Mouse (Mus musculus) thymus, postnatal 10 days (tissue): ENCODE data around the gene Gm4491.
A peak's percentile ranks its signal among the peaks of the same experiment; 100 is the strongest.

Experiments
- DNase-seq, 2 experiments: peaks; one replicate each; pipeline ENCODE4 v3.0.0; 2021; ENCODE audit warnings: low spot score in 2 of 2

Gene Gm4491

GRCm38 (mm10) chr14:57115823-57116544 lies at the start of gene Gm4491:
Gm4491 (minus strand) TSS chr14:57115883.
- DNase-seq, result no peak

DNA sequence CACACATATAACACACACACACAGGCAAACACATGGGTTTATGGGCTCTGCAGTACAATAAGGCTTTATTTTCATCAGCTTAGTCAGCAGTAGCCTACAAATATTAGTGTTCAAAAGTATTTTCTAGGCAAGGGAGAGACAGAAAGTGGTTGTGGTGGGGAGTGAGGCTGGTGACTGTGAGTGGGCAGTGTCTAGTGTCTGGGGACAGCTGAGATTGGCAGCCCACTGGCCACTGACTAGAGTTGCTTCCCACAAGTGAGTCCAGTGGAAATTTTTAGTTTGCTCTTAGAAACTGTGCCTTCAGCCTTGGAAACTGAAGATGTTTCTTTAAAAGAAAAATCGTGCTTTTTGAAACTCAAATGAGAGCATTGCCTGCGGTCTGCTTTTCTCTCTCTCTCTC lies 46.1 kb upstream of the Gm4491 start:
- no peak for DNase-seq

DNA sequence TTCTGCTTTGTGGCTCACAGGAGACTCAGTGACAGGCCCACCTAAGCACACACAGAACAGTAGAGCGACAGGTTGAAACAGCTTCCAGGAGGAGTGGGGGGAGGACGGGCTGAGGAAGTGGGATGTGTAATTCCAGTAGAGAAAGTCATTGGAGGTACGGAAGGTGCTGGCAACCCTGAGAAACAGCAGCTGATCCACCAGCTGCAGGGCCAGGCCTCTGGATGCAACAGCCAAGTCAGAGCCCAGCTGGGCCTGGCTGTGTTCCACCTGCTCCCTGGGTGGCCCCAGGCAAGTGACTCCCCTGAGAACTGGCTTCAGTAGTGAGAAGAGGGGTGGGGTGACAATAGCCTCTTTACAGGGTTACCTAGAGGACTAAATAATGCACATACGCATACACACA lies 45.5 kb upstream of the Gm4491 start:
- DNase-seq, result no peak

DNA sequence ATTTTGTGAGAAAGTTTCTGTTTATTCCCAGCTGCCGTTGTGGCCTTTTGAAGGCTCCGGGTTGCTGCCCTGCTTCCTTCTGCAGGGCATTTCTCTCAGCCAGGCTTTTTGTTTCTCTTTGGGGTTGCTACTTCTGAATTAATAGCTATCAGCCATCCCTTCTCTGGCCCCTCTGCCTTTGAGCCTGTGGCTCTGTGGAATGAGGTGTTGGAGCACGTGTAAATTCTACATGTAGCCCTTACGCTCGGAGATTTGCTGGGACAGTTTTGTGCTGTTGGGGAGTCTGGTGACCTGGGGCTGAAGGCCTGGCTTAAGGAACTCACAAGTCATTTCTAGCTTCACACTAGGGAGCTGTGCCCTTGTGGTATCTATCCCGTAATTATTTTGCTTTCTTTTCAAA lies 39.2 kb upstream of the Gm4491 start:
- no peak for DNase-seq

GRCm38 (mm10) chr14:57145741-57146140 lies 30.1 kb upstream of the Gm4491 start:
- no peak for DNase-seq

DNA sequence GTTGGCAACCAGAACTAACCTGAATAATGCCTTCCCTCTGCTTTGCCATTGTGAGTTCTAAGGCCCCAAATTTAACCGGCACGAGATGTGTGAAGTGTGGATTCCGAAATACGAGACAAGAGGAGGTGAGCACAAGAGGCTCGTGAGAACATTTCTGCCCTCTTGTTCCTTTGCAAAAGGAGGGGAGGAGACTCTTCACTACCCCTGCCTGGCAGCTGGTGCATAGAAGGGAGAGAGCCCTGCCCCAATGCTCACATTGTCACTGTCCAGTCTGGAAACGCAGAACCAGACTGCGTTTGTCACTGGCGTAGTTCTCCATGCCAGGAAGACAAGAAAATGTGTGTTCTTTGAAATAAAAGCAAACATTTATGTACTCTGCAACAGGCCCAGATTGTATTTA lies 19.6 kb upstream of the Gm4491 start:
- DNase-seq, result no peak

DNA sequence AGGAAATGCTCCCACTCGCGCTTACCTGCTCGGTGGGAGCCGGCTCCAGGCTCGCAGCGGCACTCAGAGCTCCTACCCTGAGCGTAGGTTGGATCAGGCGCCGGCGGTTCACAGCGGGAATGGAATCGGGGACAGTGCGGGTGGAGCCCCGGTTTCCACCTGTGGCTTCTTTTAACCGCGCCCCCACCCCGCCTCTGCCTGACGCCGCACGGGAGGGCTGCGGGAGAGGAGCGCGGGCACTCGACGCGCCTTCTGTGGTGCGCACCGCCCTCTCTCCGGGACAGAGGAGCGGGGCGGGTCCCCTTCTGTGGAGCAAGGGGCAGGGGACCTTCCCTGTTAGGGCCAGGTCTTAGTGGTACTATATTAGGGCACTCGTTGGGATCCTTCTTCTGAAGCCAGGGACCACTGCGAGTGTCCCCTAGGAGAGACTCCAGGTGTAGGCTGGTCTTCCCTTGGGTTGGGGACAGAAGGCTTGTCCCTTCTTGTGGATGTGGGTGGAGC lies 17.5 kb upstream of the Gm4491 start, which contains the start of gene Gjb6:
Gjb6 (minus strand) TSS at position 451 of the 501 bp plus-strand sequence.
- DNase-seq, result no peak

- DNase-seq, result no peak
These were observed 11.7 kb upstream of the Gm4491 start for GRCm38 (mm10) chr14:57127383-57127782.

GRCm38 (mm10) chr14:57122295-57122694 lies 6.6 kb upstream of the Gm4491 start:
- DNase-seq, result no peak

DNA sequence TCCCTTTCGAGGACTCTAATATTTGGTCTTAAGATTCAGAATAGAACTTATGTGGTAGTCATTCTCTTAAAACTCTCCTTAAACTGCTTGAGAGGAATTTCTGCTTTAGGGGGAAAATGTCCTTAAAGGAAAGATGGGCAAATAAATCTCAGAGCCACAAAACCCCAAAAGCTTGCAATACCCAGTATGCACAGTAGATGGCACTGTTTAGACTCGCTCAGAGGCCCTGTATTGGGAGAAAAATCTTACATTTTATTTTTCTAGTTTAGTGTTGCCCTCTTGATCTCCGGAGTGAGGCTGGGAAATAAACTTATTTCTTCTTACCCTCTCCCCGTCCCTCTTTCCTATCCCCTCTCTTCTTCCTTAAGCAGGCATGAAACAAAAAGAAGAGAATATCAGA lies 6.5 kb downstream of the Gm4491 start:
- DNase-seq, result peak in 1 of 2 experiments; percentile 51

DNA sequence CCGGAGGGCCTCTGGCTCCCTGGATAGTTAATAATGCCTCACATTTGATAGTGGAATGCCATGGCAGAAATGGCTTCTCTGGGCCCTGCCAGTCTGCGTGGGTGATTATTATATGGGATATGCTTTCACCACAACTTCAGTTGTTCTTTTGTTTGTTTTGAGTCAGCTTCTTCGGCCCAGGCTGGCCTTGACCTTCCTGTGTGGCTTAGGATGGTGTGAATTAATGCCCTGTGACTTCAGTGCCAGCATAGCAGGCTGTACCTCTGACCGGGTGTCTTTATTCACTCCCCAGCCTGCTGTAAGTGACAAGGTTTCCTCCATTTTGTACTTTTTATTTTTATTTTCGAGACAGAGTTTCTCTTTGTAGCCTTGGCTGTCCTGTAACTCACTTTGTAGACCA lies 7.8 kb downstream of the Gm4491 start:
- DNase-seq, result no peak

- no peak for DNase-seq
These were observed 8.6 kb downstream of the Gm4491 start for GRCm38 (mm10) chr14:57107091-57107490.

- no peak for DNase-seq
These were observed 10.0 kb downstream of the Gm4491 start for GRCm38 (mm10) chr14:57105721-57106120.

GRCm38 (mm10) chr14:57105111-57105510 lies 10.6 kb downstream of the Gm4491 start:
- no peak for DNase-seq

GRCm38 (mm10) chr14:57104106-57105023 lies 11.3 kb downstream of the Gm4491 start, which contains the start of gene Gjb2:
Gjb2 (minus strand) TSS chr14:57104702.
- peak in 1 of 2 experiments; percentile 14 for DNase-seq

DNA sequence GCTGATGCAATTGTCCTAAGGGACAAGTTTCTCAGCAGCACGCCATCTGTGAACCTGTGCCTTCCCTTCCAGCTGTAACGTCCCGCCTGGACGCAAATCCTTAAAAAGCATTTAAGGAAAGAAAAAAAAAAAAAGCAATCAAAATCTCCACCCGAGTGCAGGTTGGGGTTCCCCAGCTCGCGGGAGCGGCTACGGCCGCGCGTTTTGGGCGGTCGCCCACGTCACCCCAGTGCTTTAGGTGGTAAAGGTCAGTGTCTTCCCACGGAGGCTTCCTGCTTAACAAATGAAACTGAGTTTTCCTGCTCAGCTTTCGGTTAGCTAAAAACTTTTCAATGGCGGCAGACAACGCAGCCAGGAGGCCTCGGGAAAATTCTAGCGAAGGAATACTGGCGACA lies 12.0 kb downstream of the Gm4491 start:
- no peak for DNase-seq

DNA sequence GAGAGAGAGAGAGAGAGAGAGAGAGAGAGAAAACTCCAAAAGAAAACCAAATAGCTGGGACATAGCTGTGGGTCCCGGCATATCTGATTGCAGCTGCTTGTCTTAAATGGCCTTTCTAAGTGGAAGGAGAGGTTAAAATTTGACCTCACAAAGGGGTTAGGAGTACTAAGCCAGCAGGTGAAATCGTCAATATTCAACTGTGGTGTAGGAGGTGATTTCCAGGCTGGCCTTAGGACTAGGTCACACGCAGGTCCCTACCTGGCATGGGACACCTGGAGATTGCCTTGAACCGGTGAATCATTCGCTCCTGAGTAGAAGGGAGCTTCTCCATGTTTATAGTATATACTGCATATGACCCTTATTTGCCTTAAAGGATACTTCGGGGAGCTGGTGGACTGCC lies 12.6 kb downstream of the Gm4491 start:
- no peak for DNase-seq

GRCm38 (mm10) chr14:57101623-57102022 lies 14.1 kb downstream of the Gm4491 start:
- no peak for DNase-seq

DNA sequence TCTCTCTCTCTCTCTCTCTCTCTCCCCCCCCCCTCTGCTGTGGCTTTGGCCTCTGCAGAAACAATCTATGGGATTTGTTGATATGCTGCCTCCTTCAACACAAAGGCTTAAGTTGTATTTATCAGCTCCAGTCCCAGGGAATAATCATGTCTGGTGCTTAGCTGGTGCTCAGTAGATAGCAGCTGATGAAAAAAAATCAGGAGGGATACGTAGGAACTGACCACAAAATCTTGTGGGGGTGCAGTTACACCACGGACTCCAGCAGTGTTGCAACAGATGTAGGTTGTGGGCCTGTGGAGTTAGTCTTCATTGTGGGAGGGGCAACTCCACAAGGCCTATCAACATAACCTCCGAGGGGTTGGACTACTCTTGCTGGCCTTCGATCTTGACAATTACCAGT lies 19.8 kb downstream of the Gm4491 start:
- no peak for DNase-seq

DNA sequence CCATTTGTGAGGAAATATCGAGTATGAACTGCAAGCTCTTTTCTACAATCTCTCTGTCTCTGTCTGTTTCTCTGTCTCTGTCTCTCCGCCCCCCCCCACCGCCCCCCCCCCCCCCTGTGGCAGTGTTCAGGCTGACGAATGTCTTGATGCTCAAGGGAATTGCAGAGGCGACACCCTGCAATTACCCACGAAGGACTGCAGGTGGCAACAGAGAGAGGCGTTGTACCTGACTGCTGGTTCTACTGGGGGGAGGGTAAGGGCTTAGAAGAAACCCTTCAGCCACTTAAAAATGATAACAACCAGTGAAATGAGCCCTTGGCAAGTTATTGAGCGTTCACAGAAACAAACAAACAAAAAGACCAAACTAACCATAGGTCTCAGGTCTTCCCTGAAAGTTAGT lies 22.7 kb downstream of the Gm4491 start:
- peak; percentile 40 to 59 for DNase-seq

- no peak for DNase-seq
These were observed 25.7 kb downstream of the Gm4491 start for GRCm38 (mm10) chr14:57090001-57090400.

DNA sequence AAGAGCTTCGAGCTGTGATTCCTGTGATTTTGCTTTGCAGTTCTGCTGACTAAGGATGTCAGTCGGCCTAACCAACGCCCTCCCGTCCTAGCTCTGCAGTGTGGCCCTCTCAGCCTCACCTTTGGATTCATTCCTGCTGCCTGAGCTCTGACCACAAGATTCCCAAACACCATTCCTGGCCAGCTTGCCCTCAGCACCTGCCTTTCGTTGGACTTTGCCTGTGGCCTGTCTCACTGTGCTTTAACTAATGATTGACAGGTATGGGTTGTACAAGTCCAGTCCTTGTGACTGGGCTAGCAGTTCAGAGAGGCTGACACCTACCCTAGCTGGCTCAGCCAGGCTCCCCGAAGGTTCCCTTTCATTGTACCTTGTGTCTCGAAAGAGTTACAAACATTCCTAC lies 26.6 kb downstream of the Gm4491 start:
- DNase-seq, result no peak
